28 mouse cellular contexts compared by ENCODE assay signal in the genomic region with DNA sequence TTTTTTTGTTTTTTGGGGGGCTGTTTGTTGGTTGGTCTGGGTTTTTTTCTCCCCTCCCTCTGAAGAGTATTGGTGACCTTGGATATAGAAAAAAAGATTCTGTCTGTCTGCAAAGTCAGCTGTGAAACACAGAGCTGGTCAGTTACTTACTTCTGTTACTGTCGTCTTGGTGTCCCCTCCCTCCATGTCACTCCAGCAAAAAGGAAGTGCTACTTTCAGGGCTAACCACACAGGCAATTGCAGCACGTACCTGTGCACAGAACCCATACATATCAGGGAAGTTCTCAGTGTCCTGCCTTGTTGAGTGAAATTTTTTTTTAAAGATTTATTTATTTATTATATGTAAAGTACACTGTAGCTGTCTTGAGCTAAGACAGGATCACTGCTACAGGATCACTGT. TPM values are rescaled to one million over a fixed set of nuclear protein-coding genes. Genes with fewer than 3 reads are reported as not detected.
DNase-seq lines count a peak whose midpoint lies in the region; ATAC-seq and TF ChIP-seq lines count a peak whose summit lies in the region.
"Had no signal": no experiment of that assay in that cellular context is flagged by ENCODE, and none has a peak within 500 bp of the region (broad histone marks: within the 10 kb centered on the region; RNA-seq: fewer than 3 reads in every experiment).

No protein-coding gene starts in this region.

- no peak overlapping the region for H3K4me3 ChIP-seq in CH12.LX (replicated peaks in 1 of 3; ENCODE audit: low read depth in 2 of 3, low read length in 2 of 3, poor library complexity in 1 of 3)
- H3K4me3 ChIP-seq in stomach, postnatal 0 days (ENCODE audit: low read depth, low read length): no peak overlapping the region
- H3K4me3 ChIP-seq: forebrain, embryonic 13.5 days; gastrocnemius, adult 2 months; heart, embryonic 13.5 days; limb, embryonic 15.5 days; liver, embryonic 15.5 days; neural tube, embryonic 12.5 days had no signal

- peak; percentile 64 for TF ChIP-seq EP300 in CH12.LX (IDR thresholded peaks at IDR 0.05; ENCODE audit: low read length)
- no peak for TF ChIP-seq EP300 in stomach, postnatal 0 days (optimal IDR thresholded peaks at IDR 0.05)

- peak; percentile 50 for DNase-seq in lung, postnatal 36 days
- DNase-seq in lung, postnatal 4 days: no peak
- DNase-seq in CH12.LX (ENCODE audit: extremely low read depth) (peak; percentile 65), MN1 (ENCODE audit: low spot score) (no peak)
- no peak for DNase-seq in thymus, postnatal 10 days (ENCODE audit: low spot score in 2 of 2)
- DNase-seq in stomach, postnatal 0 days (ENCODE audit: low spot score): no peak
- DNase-seq: cerebellum, adult 2 months; cerebellum, postnatal 36 days; gastrocnemius, adult 2 months; heart, adult 18-20 months; heart, postnatal 14 days; kidney, postnatal 36 days; layer of hippocampus, adult 9-11 months; left cerebral cortex, postnatal 4 days; lung, postnatal 10 days; midbrain, embryonic 14.5 days; retina, postnatal 1 day; right cerebral cortex, postnatal 25 days; thymus, postnatal 25 days had no signal

- no peak for TF ChIP-seq POLR2A in CH12.LX (IDR thresholded peaks at IDR 0.05; ENCODE audit: low read depth, low read length)

- no peaks in the 10 kb centered on the region for H3K27me3 ChIP-seq in CH12.LX (replicated peaks)
- no peaks in the 10 kb centered on the region for H3K27me3 ChIP-seq in stomach, postnatal 0 days (ENCODE audit: control insufficient read depth, insufficient read depth, low read length)
- H3K27me3 ChIP-seq: forebrain, embryonic 13.5 days; heart, embryonic 13.5 days; limb, embryonic 15.5 days; liver, embryonic 15.5 days; neural tube, embryonic 12.5 days; Patski had no signal

- peak overlapping the region; percentile 42 for H3K9ac ChIP-seq in CH12.LX (ENCODE audit: insufficient read depth, low read depth)
- no peak overlapping the region for H3K9ac ChIP-seq in stomach, postnatal 0 days (ENCODE audit: low read length)
- H3K9ac ChIP-seq: forebrain, embryonic 13.5 days; heart, embryonic 13.5 days; limb, embryonic 15.5 days; liver, embryonic 15.5 days; neural tube, embryonic 12.5 days had no signal

- ATAC-seq in granulocyte monocyte progenitor cell, adult 5-6 weeks (replicated peaks; ENCODE audit: poor library complexity, severe bottlenecking): peak; percentile 96
- no peak for ATAC-seq in stomach, postnatal 0 days (ENCODE audit: low FRiP score, low TSS enrichment)
- ATAC-seq: CD4-positive, CD25-positive, alpha-beta regulatory T cell, adult 4 months; forebrain, embryonic 13.5 days; intestine, postnatal 0 days; Patski had no signal

- TF ChIP-seq CTCF in CH12.LX (conservative IDR thresholded peaks at IDR 0.05 in 1 of 2, IDR thresholded peaks at IDR 0.05 in 1 of 2; ENCODE audit: low read depth in 2 of 2, low read length in 2 of 2): no peak
- TF ChIP-seq CTCF in stomach, postnatal 0 days (IDR thresholded peaks at IDR 0.05; ENCODE audit: low read depth): no peak

- dilution Hi-C loops in CH12.LX (cut with MboI; ENCODE audit: extremely low pct_ligation_motif_present, extremely low pct_unique_long_range_greater_than_20kb, low sequenced_read_pairs): no loop called here

- peaks cover 11 to 38% of the 10 kb centered on the region in 2 experiments for H3K4me1 ChIP-seq in CH12.LX (ENCODE audit: control insufficient read depth in 1 of 2, insufficient read depth in 2 of 2)
- no peaks in the 10 kb centered on the region for H3K4me1 ChIP-seq in stomach, postnatal 0 days (replicated peaks; ENCODE audit: control insufficient read depth, insufficient read depth)
- H3K4me1 ChIP-seq: forebrain, embryonic 13.5 days; heart, embryonic 13.5 days; limb, embryonic 15.5 days; liver, embryonic 15.5 days; neural tube, embryonic 12.5 days had no signal

- no peaks in the 10 kb centered on the region for H3K9me3 ChIP-seq in CH12.LX (replicated peaks; ENCODE audit: low read length)
- no peaks in the 10 kb centered on the region for H3K9me3 ChIP-seq in stomach, postnatal 0 days (ENCODE audit: control insufficient read depth, low read length)
- H3K9me3 ChIP-seq: forebrain, embryonic 13.5 days; heart, embryonic 13.5 days; limb, embryonic 15.5 days; liver, embryonic 15.5 days; neural tube, embryonic 12.5 days had no signal

- TF ChIP-seq RAD21 in CH12.LX (IDR thresholded peaks at IDR 0.05; ENCODE audit: low read depth, low read length): no peak

- peaks cover 54 to 67% of the 10 kb centered on the region in 2 experiments for H3K36me3 ChIP-seq in CH12.LX (replicated peaks in 1 of 2; ENCODE audit: control insufficient read depth in 1 of 2, insufficient read depth in 1 of 2, low read length in 1 of 2)
- H3K36me3 ChIP-seq in stomach, postnatal 0 days (ENCODE audit: control insufficient read depth, insufficient read depth, low read length): peaks cover 30% of the 10 kb centered on the region

- H3K79me2 ChIP-seq in CH12.LX (replicated peaks; ENCODE audit: control insufficient read depth, extremely low read depth, insufficient read depth, poor library complexity, severe bottlenecking): peaks cover 17% of the 10 kb centered on the region

- in situ Hi-C loops in CH12.LX (cut with MboI; ENCODE audit: low pct_ligation_motif_present, low pct_unique_long_range_greater_than_20kb, low sequenced_read_pairs): no loop called here

- 81% methylated on average over 2 of the region's 2 CpGs for WGBS in stomach, postnatal 0 days

- peak overlapping the region; percentile 55 for H3K4me2 ChIP-seq in CH12.LX (ENCODE audit: insufficient read depth, low read depth, poor library complexity, severe bottlenecking)
- no peak overlapping the region for H3K4me2 ChIP-seq in stomach, postnatal 0 days (replicated peaks; ENCODE audit: low read depth)
- H3K4me2 ChIP-seq: forebrain, embryonic 13.5 days; heart, embryonic 13.5 days; limb, embryonic 15.5 days; liver, embryonic 15.5 days; neural tube, embryonic 12.5 days had no signal

- H3K27ac ChIP-seq in CH12.LX (ENCODE audit: insufficient read depth, low read depth): peak overlapping the region; percentile 93
- no peak overlapping the region for H3K27ac ChIP-seq in stomach, postnatal 0 days (replicated peaks)
- H3K27ac ChIP-seq: forebrain, embryonic 13.5 days; gastrocnemius, adult 2 months; heart, embryonic 13.5 days; limb, embryonic 15.5 days; liver, embryonic 15.5 days; neural tube, embryonic 12.5 days had no signal

TF ChIP-seq in CH12.LX, 34 proteins besides CTCF, POLR2A, EP300 and RAD21:
- TF ChIP-seq IRF4 (IDR thresholded peaks at IDR 0.05; ENCODE audit: low read depth, low read length): peak; percentile 79
- no peak for TF ChIP-seq MEF2A (IDR thresholded peaks at IDR 0.05; ENCODE audit: borderline replicate concordance, low read depth, low read length)
- TF ChIP-seq TBP (conservative IDR thresholded peaks at IDR 0.05; ENCODE audit: low read depth, low read length): peak; percentile 61; the same call in 1 of the 2 replicates
TF ChIP-seq in CH12.LX: peak in this region for 2.

RNA-seq across cellular contexts. Expression of a gene that starts 11.7 kb away (rescaled TPM):
- 138 and 162 TPM in 2 replicates for total RNA-seq in CH12.LX (2012; rRNA removed)
- total RNA-seq in CH12.LX (2014; rRNA removed): 193 and 204 TPM in 2 replicates
- polyA plus RNA-seq in CH12.LX (2012; ENCODE audit: insufficient read length, low read depth): 199 and 212 TPM in 2 replicates
- total RNA-seq in granulocyte monocyte progenitor cell, adult 5-6 weeks (2014; fragmentation: Nextera tagmentation): 70.8 and 90.6 TPM in 2 replicates
- total RNA-seq in granulocyte monocyte progenitor cell, adult 5-6 weeks (2017): 74.1 and 76.1 TPM in 2 replicates
- 75.2 and 78.4 TPM in 2 replicates for polyA plus RNA-seq in stomach, postnatal 0 days (2015; fragmentation: Nextera tagmentation; extraction: Ambion mirVana)

RNA-seq across cellular contexts. Expression of a gene that starts 50.8 kb away (rescaled TPM):
- total RNA-seq in CH12.LX (2012; rRNA removed) (14.2 and 14.6 TPM in 2 replicates), CH12.LX (2014; rRNA removed) (9.9 and 10.4 TPM in 2 replicates)
- polyA plus RNA-seq in CH12.LX (2012; ENCODE audit: insufficient read length, low read depth): 6.2 and 8.2 TPM in 2 replicates
- total RNA-seq in granulocyte monocyte progenitor cell, adult 5-6 weeks (2014; fragmentation: Nextera tagmentation): 10.4 and 16.8 TPM in 2 replicates
- 6.9 and 10.3 TPM in 2 replicates for total RNA-seq in granulocyte monocyte progenitor cell, adult 5-6 weeks (2017)
- 3.2 and 3.8 TPM in 2 replicates for polyA plus RNA-seq in stomach, postnatal 0 days (2015; fragmentation: Nextera tagmentation; extraction: Ambion mirVana)

RNA-seq across cellular contexts. Expression of a gene that starts 59.3 kb away (rescaled TPM):
- total RNA-seq in CH12.LX (2012; rRNA removed) (106 and 134 TPM in 2 replicates), CH12.LX (2014; rRNA removed) (72.8 and 88.0 TPM in 2 replicates)
- polyA plus RNA-seq in CH12.LX (2012; ENCODE audit: insufficient read length, low read depth): 407 and 450 TPM in 2 replicates
- total RNA-seq in granulocyte monocyte progenitor cell, adult 5-6 weeks (2014; fragmentation: Nextera tagmentation): 220 and 223 TPM in 2 replicates
- total RNA-seq in granulocyte monocyte progenitor cell, adult 5-6 weeks (2017): 135 and 137 TPM in 2 replicates
- 263 and 272 TPM in 2 replicates for polyA plus RNA-seq in stomach, postnatal 0 days (2015; fragmentation: Nextera tagmentation; extraction: Ambion mirVana)

Comparison
In these comparisons a context has a peak if more than half of its experiments do, and no peak if none do; other contexts are left out.
1. DNase-seq: peak in lung, postnatal 36 days (single experiment) and CH12.LX (single experiment); none in lung, postnatal 4 days (0 of 2), MN1 (single experiment), thymus, postnatal 10 days (0 of 2) and stomach, postnatal 0 days (single experiment).